Mouse (Mus musculus) erythroblast, embryonic 14.5 days (primary cell): ENCODE results near the gene Slc37a4. TPM values are rescaled to one million over a fixed set of nuclear protein-coding genes. Genes with fewer than 3 reads are reported as not detected.
"Not testable (repeated sequence)": the region's sequence is repeated elsewhere in the genome, so short reads cannot be mapped to it uniquely, and the experiment has no call there.

ENCODE experiments used
- H3K27me3 ChIP-seq: 2 replicates; pipeline ENCODE4 v1.6.1; 2012; ENCODE audit warnings: inconsistent platforms; ENCODE audit not compliant: control insufficient read depth
- H3K36me3 ChIP-seq: 2 replicates; pipeline ENCODE4 v1.6.1; 2012; ENCODE audit warnings: mild to moderate bottlenecking, inconsistent platforms; ENCODE audit not compliant: control insufficient read depth
- H3K4me1 ChIP-seq: 2 replicates; pipeline ENCODE4 v1.6.1; 2012; ENCODE audit warnings: inconsistent platforms; ENCODE audit not compliant: control insufficient read depth
- H3K4me3 ChIP-seq: replicated peaks from 2 replicates; pipeline ENCODE3; 2012; ENCODE audit warnings: moderate library complexity, mild to moderate bottlenecking, inconsistent platforms
- H3K9me3 ChIP-seq: 2 replicates; pipeline ENCODE4 v1.6.1; 2012; ENCODE audit warnings: low read length, inconsistent platforms, mixed read lengths; ENCODE audit not compliant: control insufficient read depth
- GATA1 ChIP-seq: IDR thresholded peaks from 2 replicates; pipeline ENCODE4 v1.6.1; 2012; ENCODE audit warnings: low read length, inconsistent platforms, mixed read lengths
- TAL1 ChIP-seq: IDR thresholded peaks from 3 replicates; pipeline ENCODE4 v1.6.1; 2012; ENCODE audit warnings: low read length, inconsistent platforms, mixed read lengths
- polyA plus RNA-seq: library from polyadenylated mRNA; stranded (reverse); fragments of >175 nt; gene quantifications from 2 replicates; pipeline ENCODE4 v1.2.3, GENCODE M21; 2012

Slc37a4 gene
- polyA plus RNA-seq, 1 experiment = 0.31 TPM

DNA sequence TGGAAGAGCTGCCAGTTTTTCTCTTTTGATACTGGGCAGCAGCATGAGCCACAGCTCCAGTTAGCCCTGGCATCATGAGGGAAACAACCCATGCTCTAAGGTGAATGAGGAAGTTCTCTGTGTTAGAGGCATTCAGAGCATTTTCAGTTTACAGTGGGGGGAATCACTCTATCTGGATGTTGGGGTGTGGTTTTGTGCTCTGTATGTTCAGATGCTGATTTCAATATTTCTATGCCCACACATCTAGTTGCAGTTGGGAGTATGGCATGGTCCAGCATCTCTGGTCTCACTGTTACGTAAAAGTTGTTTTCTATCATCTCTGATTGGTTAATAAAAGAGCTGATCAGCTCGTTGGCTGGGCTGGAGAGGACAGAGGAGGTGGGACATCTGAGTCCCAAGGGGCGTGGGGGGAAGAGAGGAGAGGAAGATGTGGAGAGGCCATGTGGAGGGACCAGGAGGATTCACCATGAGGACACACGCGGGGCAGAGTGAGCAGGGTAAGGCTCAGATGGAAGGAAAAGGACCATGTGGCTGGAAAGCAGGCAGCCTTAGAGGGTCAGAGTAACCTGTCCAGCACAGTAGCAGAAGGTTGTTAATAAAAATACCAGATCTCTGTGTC lies 23.7 kb downstream of the Slc37a4 start:
- Histone ChIP-seq H3K4me1 (peaks cover 30% of the 10 kb centered on the region), H3K4me3 (no peak overlapping the region), H3K27me3 (no peaks in the 10 kb centered on the region), H3K36me3 (peaks cover 12% of the 10 kb centered on the region), H3K9me3 (no peaks in the 10 kb centered on the region)
- no peak for TF ChIP-seq TAL1
- TF ChIP-seq GATA1 = no peak

DNA sequence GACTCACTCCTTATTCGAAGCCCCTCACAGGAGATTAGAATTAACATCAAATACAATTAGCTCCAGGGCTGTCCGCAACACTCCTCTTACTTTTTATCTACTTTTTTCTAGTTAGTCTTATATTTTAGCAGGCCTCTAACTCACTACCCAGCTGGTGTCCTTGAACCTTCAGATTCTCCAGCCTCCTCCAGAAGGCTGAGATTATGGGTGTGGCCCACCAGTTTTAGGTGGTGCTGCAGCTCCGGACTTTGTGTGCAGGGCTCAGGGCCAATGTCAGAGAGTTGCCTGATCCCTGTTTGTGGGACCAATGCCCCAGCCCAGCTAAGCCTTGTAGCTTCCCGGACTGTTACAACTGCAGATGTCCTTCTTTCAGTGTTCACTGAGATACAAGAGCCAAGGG lies 26.9 kb downstream of the Slc37a4 start:
- no peak for TF ChIP-seq GATA1
- no peak for TF ChIP-seq TAL1

DNA sequence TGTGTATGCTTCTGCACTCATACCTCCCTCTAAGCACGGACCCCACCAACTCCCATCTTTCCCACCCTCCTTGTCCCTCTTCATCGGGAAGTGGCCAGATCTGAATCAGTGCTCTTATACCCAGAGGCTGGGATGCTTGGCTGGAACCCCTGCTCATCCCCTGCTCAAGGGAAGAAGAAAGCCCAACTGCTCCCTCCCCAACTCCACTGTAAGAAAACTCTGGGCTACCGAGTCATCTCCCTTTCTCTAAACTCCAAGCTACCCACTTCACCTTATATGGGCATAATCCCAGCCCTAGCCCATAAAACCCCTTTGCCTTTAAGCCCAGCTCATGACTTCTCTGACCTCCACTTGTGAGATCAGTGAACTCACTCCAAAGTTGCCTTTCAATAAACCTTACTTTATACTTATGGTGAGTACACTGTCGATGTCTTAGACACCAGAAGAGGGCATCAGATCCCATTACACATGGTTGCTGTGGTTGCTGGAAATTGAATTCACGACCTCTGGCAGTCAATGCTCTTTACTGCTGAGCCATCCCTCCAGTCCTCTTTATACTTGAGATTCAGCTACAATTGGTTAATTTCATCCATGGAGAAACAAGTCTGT lies 36.0 kb downstream of the Slc37a4 start:
- TF ChIP-seq TAL1 (no peak), GATA1 (no peak)
- Histone ChIP-seq H3K4me1 (no peaks in the 10 kb centered on the region), H3K4me3 (no peak overlapping the region)

More for the DNA sequence above, 26.9 kb downstream of the Slc37a4 start:
- Histone ChIP-seq H3K27me3 (no peaks in the 10 kb centered on the region), H3K36me3 (no peaks in the 10 kb centered on the region), H3K4me1 (peaks cover 5% of the 10 kb centered on the region), H3K4me3 (no peak overlapping the region), H3K9me3 (no peaks in the 10 kb centered on the region)

DNA sequence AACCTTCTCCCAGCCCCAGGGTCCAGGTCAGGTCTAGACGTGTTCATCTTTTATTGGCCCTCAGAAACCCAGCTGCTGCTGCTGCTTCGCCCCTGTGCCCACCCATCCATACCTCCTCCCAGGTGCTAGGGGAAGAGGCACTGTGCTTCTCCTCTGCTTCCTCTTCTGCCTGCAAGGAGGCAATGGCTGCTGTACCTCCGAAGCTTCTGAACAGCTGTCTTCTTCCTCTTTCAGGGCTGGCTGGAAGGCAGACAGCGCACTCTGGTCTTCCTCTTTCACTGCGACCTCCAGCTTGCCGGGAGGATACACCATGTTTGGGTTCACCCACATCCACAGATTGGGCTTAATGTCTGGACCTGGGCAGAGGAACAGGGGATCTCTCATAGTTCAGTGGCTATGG lies 39.1 kb downstream of the Slc37a4 start:
- H3K27me3 ChIP-seq = no peaks in the 10 kb centered on the region
- H3K4me1 ChIP-seq = no peaks in the 10 kb centered on the region
- TF ChIP-seq TAL1 = no peak
- no peak for TF ChIP-seq GATA1
- H3K36me3 ChIP-seq = no peaks in the 10 kb centered on the region
- no peak overlapping the region for H3K4me3 ChIP-seq
- H3K9me3 ChIP-seq = no peaks in the 10 kb centered on the region

More for the DNA sequence above, 36.0 kb downstream of the Slc37a4 start:
- Histone ChIP-seq H3K27me3 (no peaks in the 10 kb centered on the region), H3K9me3 (no peaks in the 10 kb centered on the region), H3K36me3 (no peaks in the 10 kb centered on the region)

DNA sequence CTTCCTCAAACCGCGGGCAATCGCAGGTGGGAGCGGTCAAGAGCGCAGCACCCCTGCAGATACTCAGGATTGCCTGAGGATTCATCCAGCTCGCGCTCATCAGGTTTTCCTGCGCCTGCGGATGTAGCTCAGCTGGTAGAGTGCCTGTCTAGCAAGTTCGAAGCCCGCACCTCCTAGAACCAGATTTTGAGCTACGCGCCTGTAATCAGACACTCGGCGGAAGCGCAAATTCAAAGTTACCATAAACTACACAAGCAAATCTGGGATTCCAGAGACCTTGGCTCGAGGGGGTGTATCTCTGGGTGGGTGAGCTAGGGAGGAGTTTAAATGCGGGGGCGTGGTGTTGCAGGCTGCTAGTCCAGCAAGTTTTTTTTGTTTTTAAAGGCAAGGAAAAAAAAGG lies 44.3 kb downstream of the Slc37a4 start, which contains the start of gene Foxr1:
Foxr1 (minus strand) TSS at position 176 of the 400 bp plus-strand sequence.
- Histone ChIP-seq H3K4me3 (no peak within 1 kb of the TSS), H3K36me3 (no peaks in the 10 kb centered on the region), H3K9me3 (no peaks in the 10 kb centered on the region), H3K4me1 (no peaks in the 10 kb centered on the region), H3K27me3 (no peaks in the 10 kb centered on the region)
- TF ChIP-seq TAL1 (no peak), GATA1 (no peak)

DNA sequence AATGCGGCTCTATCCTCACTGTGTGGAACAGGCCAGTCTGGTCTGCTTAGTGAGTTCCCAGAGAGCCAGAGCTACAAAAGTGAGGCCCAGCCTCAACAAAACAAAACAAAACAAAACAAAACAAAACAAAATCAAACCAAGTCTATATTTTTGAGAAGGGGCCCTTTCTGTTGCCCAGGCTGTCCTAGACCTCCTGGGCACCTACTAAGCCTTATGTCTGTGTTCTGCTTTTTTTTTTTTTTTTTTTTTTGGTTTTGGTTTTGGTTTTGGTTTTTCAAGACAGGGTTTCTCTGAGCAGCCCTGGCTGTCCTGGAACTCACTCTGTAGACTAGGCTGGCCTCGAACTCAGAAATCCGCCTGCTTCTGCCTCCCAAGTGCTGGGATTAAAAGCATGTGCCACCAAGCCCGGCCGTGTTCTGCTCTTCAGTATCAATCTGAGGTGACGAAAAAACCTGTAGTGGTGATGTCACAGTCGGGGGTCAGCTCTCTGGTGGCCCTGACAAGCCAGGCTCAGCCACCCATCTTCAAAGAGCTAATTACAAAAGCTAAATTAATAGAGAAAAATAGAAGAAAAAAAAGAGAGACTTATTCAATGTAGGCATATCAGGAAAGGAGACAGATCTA lies 47.9 kb downstream of the Slc37a4 start:
- not testable (repeated sequence) for H3K4me3 ChIP-seq, H3K9me3 ChIP-seq, H3K36me3 ChIP-seq, H3K27me3 ChIP-seq, H3K4me1 ChIP-seq

DNA sequence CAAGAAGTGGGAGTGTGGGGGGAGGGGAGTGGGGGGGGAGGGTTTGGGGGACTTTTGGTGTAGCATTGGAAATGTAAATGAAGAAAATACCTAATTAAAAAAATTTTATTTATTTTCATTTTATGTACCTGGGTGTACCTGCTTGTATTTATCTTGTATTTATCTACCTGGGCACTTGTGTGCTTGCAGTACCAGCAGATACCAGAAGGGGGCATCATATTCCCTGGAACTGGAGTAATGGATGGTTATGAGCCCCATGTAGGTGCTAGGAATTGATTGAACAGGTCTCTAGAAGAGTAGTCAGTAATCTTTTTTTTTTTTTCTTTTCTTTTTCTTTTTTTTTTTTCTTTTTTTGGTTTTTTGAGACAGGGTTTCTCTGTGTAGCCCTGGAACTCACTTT lies 53.7 kb downstream of the Slc37a4 start:
- Histone ChIP-seq H3K4me3 (no peak overlapping the region), H3K4me1 (no peaks in the 10 kb centered on the region; the same call in 1 of the 2 replicates), H3K36me3 (no peaks in the 10 kb centered on the region), H3K27me3 (peaks cover 26% of the 10 kb centered on the region), H3K9me3 (no peaks in the 10 kb centered on the region)
- TF ChIP-seq GATA1 = no peak
- no peak for TF ChIP-seq TAL1

Other genes starting within 250 kb of the Slc37a4 start
- 0.13 and 0.16 TPM in 2 replicates for gene Cbl, start 162.8 kb upstream of the Slc37a4 start, polyA plus RNA-seq
- gene Ccdc153, start 156.2 kb upstream of the Slc37a4 start, polyA plus RNA-seq = not detected in 2 replicates
- gene Pdzd3, start 145.4 kb upstream of the Slc37a4 start, polyA plus RNA-seq = not detected in 2 replicates
- gene Nlrx1, start 128.3 kb upstream of the Slc37a4 start, polyA plus RNA-seq = 0.07 TPM in 1 of 2 replicates, not detected in the other
- 19.1 and 19.9 TPM in 2 replicates for gene Abcg4, start 108.2 kb upstream of the Slc37a4 start, polyA plus RNA-seq
- gene Hinfp, start 91.2 kb upstream of the Slc37a4 start, polyA plus RNA-seq = 0.57 and 0.75 TPM in 2 replicates
- 24.5 and 25.4 TPM in 2 replicates for gene C2cd2l, start 76.6 kb upstream of the Slc37a4 start, polyA plus RNA-seq
- gene Dpagt1, start 70.8 kb upstream of the Slc37a4 start, polyA plus RNA-seq = 0.15 and 0.20 TPM in 2 replicates
- 364 and 434 TPM in 2 replicates for gene H2afx, start 62.2 kb upstream of the Slc37a4 start, polyA plus RNA-seq
- gene Hmbs, start 52.6 kb upstream of the Slc37a4 start, polyA plus RNA-seq = 331 and 361 TPM in 2 replicates
- gene Vps11, start 35.2 kb upstream of the Slc37a4 start, polyA plus RNA-seq = 1.4 and 1.5 TPM in 2 replicates
- gene Hyou1, start 17.4 kb upstream of the Slc37a4 start, polyA plus RNA-seq = 0.69 and 0.80 TPM in 2 replicates
- 16.3 and 35.8 TPM in 2 replicates for gene Rps25, start 10.3 kb downstream of the Slc37a4 start, polyA plus RNA-seq
- gene Trappc4, start 10.7 kb downstream of the Slc37a4 start, polyA plus RNA-seq = 0.37 and 0.65 TPM in 2 replicates
- 1.1 and 1.5 TPM in 2 replicates for gene Ccdc84, start 21.7 kb downstream of the Slc37a4 start, polyA plus RNA-seq
- not detected in 2 replicates for gene Foxr1, start 44.3 kb downstream of the Slc37a4 start, polyA plus RNA-seq
- not detected in 2 replicates for gene Upk2, start 58.1 kb downstream of the Slc37a4 start, polyA plus RNA-seq
- gene Bcl9l, start 86.0 kb downstream of the Slc37a4 start, polyA plus RNA-seq = 0.06 and 0.09 TPM in 2 replicates
- gene Cxcr5, start 165.0 kb downstream of the Slc37a4 start, polyA plus RNA-seq = not detected in 2 replicates
- gene Ddx6, start 208.0 kb downstream of the Slc37a4 start, polyA plus RNA-seq = 1.2 and 1.7 TPM in 2 replicates